Mouse (Mus musculus) layer of hippocampus, postnatal 10 days (tissue): ENCODE measurements around the gene Uhrf1bp1l. TPM values are rescaled to one million over a fixed set of nuclear protein-coding genes. Genes with fewer than 3 reads are reported as not detected.

Source experiments
- DNase-seq, 2 experiments: peaks; one replicate each; pipeline ENCODE4 v3.0.0; 2021; ENCODE audit warnings: low spot score in 2 of 2
- total RNA-seq, 2 experiments: library from RNA; stranded (reverse); gene quantifications; 2 replicates each; pipeline ENCODE4 v1.2.3; 2021

Uhrf1bp1l gene
- total RNA-seq, 2 experiments from 2014 or later: 81.1 to 81.4 TPM

DNA sequence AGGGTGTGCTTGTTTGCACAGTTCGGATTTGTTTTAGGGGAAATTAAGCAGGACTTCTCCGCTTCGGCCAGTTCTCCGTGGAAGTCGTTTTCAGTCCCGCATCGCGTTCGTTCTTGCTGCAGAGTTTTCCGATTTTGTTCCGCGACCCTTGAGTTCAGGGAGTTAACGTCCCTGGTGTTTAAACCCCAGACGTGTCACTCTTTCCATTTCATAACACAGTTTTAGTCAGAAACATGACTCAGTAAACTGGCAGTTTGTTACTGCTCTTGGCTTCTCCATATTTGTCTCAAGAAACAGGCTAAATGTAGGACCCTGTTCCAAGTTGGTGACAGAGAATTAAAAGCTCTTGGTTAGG, 852 bp downstream of the Uhrf1bp1l start:
- DNase-seq: no peak

DNA sequence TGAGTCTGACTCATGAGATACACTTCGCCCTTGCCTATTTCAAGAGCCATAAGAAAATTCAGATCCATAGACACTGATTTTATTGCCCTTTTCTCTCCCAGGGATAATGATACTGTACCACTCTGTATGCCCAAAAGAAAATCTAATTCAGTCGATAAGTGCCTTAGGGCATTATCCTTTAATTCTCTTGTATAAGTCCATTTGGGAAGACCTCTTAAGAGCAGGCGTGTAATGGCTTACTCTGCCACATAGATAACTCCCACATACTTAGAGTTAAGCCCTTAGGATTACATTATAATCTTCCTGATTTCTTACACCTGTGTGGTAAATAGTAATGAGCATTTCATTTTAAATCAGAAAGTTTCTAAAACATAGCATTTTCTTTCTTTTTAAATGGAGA, 1.8 kb downstream of the Uhrf1bp1l start:
- DNase-seq: no peak

DNA sequence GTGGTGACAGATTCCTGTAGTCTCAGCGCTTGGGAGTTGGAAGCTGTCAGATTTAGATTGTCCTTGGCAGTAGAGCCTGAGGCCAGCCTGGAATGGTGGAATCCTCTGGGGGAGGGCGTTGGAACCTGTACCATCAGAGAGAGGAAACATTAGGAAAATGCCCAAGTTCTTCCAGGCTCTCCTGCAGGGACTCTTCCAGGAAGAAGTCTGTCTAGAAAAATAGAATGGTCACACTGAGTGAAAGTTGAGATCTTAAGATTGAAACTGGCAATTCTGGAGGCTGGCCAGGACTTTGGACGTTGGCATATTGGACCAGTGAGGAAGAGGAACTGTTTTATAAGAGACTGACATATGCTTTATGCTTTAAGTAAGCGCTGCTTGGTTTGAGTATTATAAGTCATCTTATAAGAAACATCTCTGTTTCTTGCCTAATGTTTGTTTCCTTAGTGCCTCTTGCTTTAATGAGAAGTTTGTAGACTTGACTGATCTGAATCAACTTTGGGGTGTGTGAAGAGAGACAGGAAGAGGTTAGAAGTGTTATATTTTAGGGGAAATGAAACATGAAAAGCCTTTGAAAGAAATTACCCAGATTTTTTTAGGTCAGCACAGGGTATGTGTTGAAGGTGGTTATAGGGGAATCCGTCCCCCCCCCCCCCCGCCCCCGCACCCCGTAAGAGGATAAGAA, 2.6 kb downstream of the Uhrf1bp1l start:
- no peak for DNase-seq

GRCm38 (mm10) chr10:89747911-89748310, 3.1 kb downstream of the Uhrf1bp1l start:
- DNase-seq: no peak

- no peak for DNase-seq
Observed at GRCm38 (mm10) chr10:89748619-89749018, 3.8 kb downstream of the Uhrf1bp1l start.

- DNase-seq: no peak
Observed at GRCm38 (mm10) chr10:89751069-89751468, 6.3 kb downstream of the Uhrf1bp1l start.

GRCm38 (mm10) chr10:89755231-89755630, 10.4 kb downstream of the Uhrf1bp1l start:
- DNase-seq: no peak

GRCm38 (mm10) chr10:89760772-89761171, 16.0 kb downstream of the Uhrf1bp1l start:
- DNase-seq: no peak

DNA sequence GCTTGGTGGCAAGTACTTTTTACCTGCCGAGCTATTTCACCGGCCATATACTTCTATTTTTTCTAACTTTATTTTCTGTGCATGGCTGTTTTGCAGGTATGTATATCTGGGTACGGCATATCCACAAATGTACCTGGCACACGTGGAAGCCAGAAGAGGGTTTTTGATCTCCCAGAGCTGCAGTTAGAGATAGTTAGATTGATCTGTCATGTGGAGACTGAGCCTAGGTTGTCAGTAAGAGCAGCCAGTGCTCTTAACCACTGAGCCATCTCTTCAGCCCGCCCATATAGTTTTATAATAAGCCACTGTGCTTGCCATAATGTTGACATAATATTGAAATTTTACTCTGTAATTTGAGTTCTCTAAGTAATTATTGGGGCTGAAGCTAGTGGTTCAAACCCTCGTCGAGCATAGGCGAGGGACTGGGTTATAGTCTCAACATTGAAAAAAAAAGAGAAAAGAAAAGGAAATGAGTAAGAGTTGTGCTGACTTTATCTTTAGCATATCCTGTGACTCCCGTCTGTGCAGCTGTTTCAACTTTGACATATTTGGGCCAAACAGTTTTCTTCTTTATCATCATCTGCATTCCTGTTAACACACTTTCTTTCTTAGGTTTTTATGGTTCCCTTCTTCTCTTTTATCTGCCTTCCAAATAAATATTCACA, 19.8 kb downstream of the Uhrf1bp1l start:
- DNase-seq: no peak

GRCm38 (mm10) chr10:89765790-89766714, 21.3 kb downstream of the Uhrf1bp1l start:
- DNase-seq: no peak

GRCm38 (mm10) chr10:89768352-89769020, 23.7 kb downstream of the Uhrf1bp1l start:
- no peak for DNase-seq

DNA sequence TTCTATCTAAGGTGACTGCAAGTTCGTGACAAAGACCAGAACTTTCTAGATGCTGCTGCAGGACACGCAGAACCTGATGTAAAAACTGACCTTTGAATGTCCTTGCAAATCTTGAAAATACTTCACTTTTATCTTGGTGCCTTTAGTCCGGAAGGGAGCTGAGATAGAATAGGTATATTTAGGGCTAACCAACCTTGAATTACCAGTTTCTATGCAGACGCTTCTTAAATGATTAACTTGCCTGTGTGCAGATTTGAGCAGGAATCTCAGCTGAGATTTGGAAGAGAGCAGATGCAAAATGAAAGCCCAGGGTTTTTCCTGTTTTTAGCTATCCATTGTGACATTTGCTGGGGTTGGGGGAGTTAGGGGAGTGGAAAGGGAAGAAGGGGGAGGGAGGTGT, 24.3 kb downstream of the Uhrf1bp1l start:
- DNase-seq: no peak

DNA sequence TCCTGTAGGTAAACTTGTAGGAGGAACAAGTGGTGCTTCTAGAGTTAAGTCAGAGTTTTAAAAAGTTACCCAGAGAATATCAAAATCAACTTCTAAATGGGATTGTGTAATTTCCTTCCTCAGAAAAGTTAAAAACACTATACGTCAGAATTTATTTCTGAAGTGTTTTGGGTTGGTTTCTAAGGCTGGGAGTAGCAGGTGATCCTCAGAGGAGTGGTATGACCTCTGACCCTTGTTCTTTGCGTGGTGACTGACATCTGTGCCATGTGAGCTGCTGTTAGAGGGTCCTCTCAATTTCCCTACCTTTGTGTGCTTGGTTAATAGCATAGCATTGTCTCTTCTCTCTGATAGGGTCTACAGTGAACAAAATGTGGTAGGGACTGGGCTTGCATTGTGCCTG, 27.1 kb downstream of the Uhrf1bp1l start:
- DNase-seq: no peak

DNA sequence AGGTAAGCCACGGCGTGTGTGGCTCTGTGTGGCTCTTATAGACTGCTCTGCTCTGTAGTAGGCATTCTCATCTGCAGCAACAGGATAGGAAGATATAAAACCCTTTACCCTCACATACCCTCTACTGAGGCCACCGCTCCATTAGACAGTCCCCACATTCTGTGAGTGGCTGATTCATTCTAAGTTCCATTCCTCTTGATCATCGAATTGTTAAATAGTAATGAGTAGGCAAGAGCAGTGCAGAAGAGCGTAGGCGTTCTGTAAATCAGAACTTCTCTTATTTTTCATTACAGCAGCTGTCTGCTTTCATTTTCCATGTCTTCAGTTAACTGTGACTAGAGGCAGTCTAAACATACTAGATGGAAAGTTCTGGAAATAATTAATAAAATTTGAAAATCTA, 31.2 kb downstream of the Uhrf1bp1l start:
- DNase-seq: no peak

GRCm38 (mm10) chr10:89791870-89792269, 47.1 kb downstream of the Uhrf1bp1l start:
- no peak for DNase-seq

DNA sequence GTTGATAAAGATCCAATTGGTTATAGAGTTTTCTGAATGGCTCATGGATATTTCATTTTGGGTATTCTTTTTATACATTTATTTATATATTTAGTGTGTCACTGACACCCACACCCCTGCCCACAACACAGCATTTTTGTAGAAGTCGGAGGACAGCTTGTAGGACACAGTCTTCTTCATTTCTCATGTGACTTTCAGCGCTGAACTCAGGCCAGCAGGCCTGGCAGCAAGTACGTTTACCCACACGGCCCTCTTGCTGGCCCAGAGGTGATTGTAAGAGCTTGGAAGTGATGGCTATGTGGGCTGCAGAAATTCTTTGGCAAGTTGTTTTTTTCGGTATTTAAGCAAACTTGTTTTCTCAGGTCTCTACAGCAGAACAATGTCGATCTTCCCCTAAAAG, 49.3 kb downstream of the Uhrf1bp1l start:
- DNase-seq: no peak

DNA sequence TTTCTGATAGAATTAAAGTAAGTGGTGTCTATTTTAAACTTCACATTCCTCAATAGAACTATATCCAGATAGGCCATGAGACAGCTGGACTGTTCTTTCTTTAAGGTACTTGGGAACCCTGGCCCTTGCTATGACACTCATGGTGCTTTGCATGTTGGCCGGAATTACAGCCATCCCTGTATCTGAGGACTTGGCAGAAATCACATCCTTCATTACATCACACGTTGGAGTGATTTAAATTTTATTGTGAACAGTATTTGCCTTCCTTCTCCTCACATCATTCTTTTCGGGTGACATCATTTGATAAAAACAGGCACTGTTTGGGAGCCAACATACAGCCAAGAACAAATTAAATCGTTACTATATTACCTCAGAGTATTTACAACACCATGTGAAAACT, 74.4 kb downstream of the Uhrf1bp1l start:
- DNase-seq: no peak

DNA sequence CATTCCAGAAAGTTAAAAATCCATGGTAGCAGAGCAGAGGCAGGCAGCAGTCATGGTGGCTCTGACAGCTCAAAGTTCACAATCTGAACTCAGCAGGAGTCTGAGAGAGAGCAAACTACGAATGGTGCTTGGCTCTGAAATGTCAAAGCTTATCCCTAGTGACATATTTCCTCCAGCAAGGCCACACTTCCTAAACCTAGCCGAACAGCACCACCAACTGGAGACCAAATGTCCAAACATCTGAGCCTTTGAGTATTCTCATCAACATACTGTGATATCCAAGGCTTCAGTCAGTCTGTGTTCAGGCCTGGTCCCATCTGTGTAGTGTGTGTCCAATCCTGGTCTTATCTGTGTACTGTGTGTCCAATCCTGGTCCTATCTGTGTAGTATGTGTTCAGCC, 79.1 kb downstream of the Uhrf1bp1l start:
- peak; percentile 24 to 39 for DNase-seq

GRCm38 (mm10) chr10:89826896-89827295, 82.1 kb downstream of the Uhrf1bp1l start:
- DNase-seq: peak; percentile 25 to 32

GRCm38 (mm10) chr10:89832334-89832733, 87.5 kb downstream of the Uhrf1bp1l start:
- DNase-seq: peak in 1 of 2 experiments; percentile 10

- no peak for DNase-seq
Observed at GRCm38 (mm10) chr10:89833166-89833565, 88.4 kb downstream of the Uhrf1bp1l start.
